Mouse (Mus musculus) kidney, adult 9 months (tissue): ENCODE data around the gene Gm3417.
"Not testable (repeated sequence)": the region's sequence is repeated elsewhere in the genome, so short reads cannot be mapped to it uniquely, and the experiment has no call there.

Experiments used
- DNase-seq: peaks from one replicate; pipeline ENCODE4 v3.0.0; 2022

The Gm3417 gene

DNA sequence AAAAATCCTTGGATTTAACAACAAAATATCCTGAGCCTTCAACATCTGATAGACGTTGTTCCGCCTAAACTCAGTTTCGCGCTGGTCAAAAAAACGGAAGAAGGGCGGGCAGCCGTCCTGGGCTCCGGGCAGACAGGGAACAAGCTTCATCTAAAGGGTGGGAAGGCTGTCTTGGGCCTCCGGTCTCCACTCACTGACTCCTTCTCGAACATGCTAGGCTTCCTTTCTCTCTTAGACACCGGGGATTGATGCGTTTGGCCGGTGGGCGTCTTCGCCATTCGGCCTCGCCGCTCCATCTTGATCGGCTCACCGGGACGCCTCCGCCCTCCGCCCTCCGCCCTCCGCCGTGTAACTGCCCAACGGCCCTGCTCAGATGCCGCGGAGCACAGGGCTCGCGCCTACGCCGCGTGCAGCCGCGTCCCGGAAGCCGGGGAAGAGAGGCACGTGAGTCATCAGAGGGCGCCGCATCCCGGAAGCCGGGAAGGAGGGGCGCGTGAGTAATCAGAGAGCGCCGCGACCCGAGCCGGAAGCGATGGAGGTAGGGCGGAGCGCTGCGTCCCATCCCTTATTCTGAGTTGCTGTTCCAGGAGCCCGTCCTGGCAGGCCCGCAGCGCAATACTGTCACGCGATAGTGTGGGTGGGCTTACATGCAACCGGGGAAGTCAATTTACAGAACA, at the start of gene Gm3417, which contains the start of gene 9030025P20Rik:
TSS of gene Gm3417 (minus strand) at position 429 of the 677 bp plus-strand sequence.
TSS of gene 9030025P20Rik (plus strand) at position 107 of the 677 bp plus-strand sequence.
- DNase-seq = not testable (repeated sequence)

- not testable (repeated sequence) for DNase-seq
Measured at GRCm38 (mm10) chr17:15025513-15025912, 46.9 kb upstream of the Gm3417 start.

DNA sequence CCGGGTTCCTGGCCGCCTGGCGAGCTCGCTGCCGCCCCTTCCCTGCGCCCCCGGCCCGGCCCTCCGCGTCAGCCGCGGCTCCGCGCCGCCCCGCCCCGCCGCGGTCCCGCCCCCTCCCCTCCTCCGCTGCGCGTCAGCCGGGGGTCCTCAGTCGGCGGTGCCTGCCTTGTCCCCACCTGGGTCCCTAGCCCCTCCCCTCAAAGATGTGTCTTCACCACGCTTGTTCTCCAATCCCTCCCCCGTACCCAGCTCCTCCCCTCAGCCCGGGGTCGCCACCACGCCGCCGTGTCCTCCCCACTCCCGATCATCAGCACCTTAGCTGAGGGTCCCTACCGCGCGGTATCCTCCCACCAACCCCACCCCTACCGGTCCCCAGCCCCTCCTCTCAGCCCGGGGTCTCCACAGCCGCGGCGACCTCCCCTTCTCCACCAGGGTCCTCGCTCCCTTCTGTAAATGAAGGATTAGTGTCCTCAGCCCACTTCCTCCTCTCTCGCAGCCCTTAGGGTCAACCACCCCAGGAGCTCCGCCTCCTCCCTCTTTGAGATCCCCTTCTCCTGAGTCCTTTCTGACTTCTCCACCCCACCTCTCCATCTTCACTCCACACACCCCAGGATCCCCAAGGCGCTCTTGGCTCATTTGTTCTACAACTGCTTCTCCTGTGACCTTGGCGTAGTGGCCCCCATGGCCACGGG, 46.1 kb upstream of the Gm3417 start:
- DNase-seq = not testable (repeated sequence)

GRCm38 (mm10) chr17:15023878-15024492, 45.4 kb upstream of the Gm3417 start:
- not testable (repeated sequence) for DNase-seq

DNA sequence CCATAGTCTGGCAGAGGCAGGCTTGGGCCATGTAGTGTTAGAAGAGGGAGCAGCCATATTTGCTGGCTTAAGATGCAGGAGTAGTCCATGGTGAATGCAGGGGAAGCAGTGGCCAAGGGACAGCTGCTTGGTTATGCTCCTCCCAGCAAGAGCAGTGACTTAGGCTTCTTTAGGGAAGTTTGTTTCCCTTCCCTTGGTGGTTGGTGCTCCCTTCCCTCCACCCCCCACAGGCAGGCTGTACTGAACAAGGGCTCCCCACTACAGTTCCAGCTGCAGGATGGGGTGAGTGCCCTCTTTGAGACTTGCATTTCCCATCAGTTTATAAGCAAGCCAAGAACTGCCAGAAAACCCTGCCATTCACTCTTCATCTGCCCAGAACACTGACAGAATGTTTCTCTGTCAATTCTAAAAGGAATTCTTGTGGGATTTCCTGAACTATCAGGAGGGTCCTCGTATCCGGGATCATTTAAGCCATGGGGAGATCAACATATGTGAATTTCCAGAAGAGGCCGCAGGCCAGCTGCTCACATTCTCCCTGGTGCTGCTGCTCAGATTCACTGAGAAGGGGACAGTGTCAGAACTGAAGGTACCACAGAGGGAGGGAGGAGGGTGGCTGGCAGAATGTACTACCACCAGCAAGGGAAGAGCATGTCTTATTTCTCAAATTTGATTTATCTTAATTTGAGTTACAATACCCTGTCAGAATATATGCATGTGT, 43.1 kb upstream of the Gm3417 start:
- DNase-seq = peak; percentile 14

DNA sequence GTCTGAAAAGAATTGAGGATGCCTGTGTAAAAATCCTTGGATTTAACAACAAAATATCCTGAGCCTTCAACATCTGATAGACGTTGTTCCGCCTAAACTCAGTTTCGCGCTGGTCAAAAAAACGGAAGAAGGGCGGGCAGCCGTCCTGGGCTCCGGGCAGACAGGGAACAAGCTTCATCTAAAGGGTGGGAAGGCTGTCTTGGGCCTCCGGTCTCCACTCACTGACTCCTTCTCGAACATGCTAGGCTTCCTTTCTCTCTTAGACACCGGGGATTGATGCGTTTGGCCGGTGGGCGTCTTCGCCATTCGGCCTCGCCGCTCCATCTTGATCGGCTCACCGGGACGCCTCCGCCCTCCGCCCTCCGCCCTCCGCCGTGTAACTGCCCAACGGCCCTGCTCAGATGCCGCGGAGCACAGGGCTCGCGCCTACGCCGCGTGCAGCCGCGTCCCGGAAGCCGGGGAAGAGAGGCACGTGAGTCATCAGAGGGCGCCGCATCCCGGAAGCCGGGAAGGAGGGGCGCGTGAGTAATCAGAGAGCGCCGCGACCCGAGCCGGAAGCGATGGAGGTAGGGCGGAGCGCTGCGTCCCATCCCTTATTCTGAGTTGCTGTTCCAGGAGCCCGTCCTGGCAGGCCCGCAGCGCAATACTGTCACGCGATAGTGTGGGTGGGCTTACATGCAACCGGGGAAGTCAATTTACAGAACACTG, 31.3 kb upstream of the Gm3417 start, which contains the start of gene Gm3435:
TSS of gene Gm3435 (plus strand) at position 471 of the 708 bp plus-strand sequence.
- not testable (repeated sequence) for DNase-seq

DNA sequence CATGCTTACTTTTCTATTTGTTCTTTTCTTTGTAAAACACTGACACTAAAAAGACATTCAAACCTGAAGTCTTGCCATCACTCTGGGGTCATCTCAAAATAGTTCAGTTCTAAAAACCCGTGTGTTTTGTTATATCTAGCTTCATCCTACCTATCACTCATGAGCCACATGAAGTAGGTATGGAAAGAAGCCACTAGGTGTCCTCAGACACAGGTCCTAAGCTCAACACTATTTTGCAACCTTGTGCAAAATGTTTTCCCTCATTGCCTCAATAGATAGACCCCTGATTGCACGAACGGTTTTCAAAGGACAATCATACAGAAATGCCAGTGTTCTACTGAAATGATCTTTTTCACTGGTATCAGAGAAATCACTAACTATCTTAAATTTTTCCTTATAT, 30.5 kb upstream of the Gm3417 start:
- not testable (repeated sequence) for DNase-seq

DNA sequence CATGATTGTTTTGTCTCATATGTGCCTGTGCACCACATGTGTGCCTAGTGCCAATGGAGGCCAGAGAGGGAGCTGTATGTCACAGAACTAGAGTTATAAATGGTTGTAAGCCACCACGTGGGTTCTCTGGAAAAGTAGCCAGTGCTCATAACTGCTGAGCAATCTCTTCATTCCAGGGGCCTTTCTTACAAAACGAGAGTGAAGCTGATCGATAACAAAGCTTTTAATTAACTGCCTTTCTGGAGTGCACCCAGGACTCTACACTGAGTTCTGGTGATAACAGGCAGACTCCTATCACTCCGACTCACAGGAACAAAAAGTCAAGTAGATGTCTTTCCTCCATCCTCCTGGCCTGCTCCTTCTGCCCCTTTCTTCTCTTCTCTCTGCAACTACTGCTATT, 21.5 kb upstream of the Gm3417 start:
- DNase-seq = not testable (repeated sequence)

DNA sequence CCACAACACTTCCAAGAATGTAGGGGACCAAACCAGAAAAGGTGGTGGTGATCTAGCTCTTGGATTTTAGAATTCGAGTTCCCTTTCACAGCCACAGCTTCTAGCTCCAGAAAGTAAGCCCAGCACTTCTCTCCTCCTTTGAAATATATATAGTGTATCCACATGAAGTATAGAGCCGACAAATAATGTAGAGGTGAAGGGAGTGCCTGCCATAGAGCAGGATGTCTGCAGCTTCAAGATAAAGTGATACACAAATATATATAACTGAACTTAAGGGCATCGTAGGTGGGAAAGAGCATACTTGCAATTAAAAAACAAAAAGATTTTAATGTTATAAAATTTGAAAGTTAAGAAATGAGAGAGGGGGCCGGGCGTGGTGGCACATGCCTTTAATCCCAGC, 15.6 kb upstream of the Gm3417 start:
- not testable (repeated sequence) for DNase-seq

DNA sequence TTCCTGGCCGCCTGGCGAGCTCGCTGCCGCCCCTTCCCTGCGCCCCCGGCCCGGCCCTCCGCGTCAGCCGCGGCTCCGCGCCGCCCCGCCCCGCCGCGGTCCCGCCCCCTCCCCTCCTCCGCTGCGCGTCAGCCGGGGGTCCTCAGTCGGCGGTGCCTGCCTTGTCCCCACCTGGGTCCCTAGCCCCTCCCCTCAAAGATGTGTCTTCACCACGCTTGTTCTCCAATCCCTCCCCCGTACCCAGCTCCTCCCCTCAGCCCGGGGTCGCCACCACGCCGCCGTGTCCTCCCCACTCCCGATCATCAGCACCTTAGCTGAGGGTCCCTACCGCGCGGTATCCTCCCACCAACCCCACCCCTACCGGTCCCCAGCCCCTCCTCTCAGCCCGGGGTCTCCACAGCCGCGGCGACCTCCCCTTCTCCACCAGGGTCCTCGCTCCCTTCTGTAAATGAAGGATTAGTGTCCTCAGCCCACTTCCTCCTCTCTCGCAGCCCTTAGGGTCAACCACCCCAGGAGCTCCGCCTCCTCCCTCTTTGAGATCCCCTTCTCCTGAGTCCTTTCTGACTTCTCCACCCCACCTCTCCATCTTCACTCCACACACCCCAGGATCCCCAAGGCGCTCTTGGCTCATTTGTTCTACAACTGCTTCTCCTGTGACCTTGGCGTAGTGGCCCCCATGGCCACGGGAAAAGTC, 14.7 kb upstream of the Gm3417 start:
- not testable (repeated sequence) for DNase-seq

DNA sequence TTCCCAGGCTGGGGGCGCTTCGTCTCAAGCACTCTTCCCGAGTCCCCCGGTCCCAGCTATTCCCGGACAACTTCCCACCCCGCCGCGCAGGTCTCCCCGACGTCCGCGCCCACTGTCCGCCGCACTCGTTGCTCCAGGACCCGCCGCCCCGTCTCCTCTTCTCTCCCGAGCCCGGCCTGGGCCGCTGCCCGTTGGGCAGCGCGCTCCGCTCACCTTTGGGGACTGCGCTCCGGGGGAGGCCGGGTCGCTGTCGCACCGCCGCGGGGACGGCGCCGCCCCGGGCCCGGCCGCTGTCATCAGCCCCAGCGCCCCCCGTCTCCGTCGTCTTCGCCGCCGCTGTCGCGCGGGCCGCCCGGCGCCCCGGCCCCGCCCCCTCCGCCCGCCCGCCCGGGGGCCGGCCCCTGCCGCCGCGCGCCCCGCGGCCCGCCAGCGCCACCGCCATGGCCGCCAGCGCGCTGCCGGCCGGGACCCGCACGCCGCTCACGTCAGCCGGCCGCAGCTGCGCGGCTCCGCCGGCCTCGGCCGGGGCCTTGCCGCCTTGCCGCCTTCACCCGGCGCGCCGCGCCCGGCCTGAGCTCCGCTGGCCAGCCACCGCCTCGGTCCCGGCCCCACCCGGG, 14.0 kb upstream of the Gm3417 start:
- not testable (repeated sequence) for DNase-seq

DNA sequence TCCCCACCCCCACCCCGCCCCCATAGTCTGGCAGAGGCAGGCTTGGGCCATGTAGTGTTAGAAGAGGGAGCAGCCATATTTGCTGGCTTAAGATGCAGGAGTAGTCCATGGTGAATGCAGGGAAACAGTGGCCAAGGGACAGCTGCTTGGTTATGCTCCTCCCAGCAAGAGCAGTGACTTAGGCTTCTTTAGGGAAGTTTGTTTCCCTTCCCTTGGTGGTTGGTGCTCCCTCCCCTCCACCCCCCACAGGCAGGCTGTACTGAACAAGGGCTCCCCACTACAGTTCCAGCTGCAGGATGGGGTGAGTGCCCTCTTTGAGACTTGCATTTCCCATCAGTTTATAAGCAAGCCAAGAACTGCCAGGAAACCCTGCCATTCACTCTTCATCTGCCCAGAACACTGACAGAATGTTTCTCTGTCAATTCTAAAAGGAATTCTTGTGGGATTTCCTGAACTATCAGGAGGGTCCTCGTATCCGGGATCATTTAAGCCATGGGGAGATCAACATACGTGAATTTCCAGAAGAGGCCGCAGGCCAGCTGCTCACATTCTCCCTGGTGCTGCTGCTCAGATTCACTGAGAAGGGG, 11.6 kb upstream of the Gm3417 start:
- not testable (repeated sequence) for DNase-seq

DNA sequence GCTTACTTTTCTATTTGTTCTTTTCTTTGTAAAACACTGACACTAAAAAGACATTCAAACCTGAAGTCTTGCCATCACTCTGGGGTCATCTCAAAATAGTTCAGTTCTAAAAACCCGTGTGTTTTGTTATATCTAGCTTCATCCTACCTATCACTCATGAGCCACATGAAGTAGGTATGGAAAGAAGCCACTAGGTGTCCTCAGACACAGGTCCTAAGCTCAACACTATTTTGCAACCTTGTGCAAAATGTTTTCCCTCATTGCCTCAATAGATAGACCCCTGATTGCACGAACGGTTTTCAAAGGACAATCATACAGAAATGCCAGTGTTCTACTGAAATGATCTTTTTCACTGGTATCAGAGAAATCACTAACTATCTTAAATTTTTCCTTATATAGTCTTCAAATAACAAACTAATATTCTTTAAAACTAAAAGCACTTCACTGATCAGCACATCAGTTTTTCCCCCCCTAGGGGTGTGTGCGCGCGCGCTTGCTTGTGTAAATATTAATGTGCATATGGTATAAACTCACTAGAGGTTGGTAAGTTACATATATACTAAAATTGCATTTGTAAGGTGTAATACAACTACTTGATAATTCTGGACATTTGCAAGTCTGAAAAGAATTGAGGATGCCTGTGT, 750 bp downstream of the Gm3417 start:
- DNase-seq = not testable (repeated sequence)

DNA sequence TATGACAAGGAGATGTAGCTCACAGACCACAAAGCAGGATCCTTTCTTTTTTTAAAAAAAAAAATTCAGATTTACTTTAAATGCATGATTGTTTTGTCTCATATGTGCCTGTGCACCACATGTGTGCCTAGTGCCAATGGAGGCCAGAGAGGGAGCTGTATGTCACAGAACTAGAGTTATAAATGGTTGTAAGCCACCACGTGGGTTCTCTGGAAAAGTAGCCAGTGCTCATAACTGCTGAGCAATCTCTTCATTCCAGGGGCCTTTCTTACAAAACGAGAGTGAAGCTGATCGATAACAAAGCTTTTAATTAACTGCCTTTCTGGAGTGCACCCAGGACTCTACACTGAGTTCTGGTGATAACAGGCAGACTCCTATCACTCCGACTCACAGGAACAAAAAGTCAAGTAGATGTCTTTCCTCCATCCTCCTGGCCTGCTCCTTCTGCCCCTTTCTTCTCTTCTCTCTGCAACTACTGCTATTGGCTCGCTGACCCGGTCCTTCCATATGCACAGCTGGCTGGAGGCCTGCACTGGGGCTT, 10.1 kb downstream of the Gm3417 start:
- DNase-seq = not testable (repeated sequence)

DNA sequence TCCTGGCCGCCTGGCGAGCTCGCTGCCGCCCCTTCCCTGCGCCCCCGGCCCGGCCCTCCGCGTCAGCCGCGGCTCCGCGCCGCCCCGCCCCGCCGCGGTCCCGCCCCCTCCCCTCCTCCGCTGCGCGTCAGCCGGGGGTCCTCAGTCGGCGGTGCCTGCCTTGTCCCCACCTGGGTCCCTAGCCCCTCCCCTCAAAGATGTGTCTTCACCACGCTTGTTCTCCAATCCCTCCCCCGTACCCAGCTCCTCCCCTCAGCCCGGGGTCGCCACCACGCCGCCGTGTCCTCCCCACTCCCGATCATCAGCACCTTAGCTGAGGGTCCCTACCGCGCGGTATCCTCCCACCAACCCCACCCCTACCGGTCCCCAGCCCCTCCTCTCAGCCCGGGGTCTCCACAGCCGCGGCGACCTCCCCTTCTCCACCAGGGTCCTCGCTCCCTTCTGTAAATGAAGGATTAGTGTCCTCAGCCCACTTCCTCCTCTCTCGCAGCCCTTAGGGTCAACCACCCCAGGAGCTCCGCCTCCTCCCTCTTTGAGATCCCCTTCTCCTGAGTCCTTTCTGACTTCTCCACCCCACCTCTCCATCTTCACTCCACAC, 16.9 kb downstream of the Gm3417 start:
- DNase-seq = not testable (repeated sequence)

DNA sequence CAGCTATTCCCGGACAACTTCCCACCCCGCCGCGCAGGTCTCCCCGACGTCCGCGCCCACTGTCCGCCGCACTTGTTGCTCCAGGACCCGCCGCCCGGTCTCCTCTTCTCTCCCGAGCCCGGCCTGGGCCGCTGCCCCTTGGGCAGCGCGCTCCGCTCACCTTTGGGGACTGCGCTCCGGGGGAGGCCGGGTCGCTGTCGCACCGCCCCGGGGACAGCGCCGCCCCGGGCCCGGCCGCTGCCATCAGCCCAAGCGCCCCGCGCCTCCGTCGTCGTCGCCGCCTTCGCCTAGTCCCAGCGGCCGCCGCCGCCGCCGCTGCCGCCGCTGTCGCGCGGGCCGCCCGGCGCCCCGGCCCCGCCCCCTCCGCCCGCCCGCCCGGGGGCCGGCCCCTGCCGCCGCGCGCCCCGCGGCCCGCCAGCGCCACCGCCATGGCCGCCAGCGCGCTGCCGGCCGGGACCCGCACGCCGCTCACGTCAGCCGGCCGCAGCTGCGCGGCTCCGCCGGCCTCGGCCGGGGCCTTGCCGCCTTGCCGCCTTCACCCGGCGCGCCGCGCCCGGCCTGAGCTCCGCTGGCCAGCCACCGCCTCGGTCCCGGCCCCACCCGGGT, 17.5 kb downstream of the Gm3417 start, which contains the start of gene Phf10:
TSS of gene Phf10 (minus strand) at position 323 of the 606 bp plus-strand sequence.
- peak; percentile 24 for DNase-seq

GRCm38 (mm10) chr17:14960520-14960919, 18.1 kb downstream of the Gm3417 start:
- DNase-seq = peak; percentile 20

GRCm38 (mm10) chr17:14959979-14960378, 18.6 kb downstream of the Gm3417 start:
- DNase-seq = peak; percentile 22
